Mouse (Mus musculus) liver, adult (tissue): Measurements from ENCODE around the gene Gm20918.
"Not testable (repeated sequence)": the region's sequence is repeated elsewhere in the genome, so short reads cannot be mapped to it uniquely, and the experiment has no call there.

Source experiments
- GATA4 ChIP-seq: IDR thresholded peaks from 2 replicates; pipeline ENCODE4 v1.6.1; 2014; ENCODE audit warnings: mild to moderate bottlenecking, low read length; ENCODE audit not compliant: insufficient replicate concordance

Gene Gm20918

GRCm38 (mm10) chrY:5043637-5044036 is at the start of gene Gm20918:
Gene Gm20918, plus strand, starts transcription at chrY:5043937.
- not testable (repeated sequence) for TF ChIP-seq GATA4
